Comparison of ENCODE assay signal across 14 mouse cellular contexts in genomic region chr14:57343057-57343750, GRCm38 (mm10). TPM values are rescaled to one million over a fixed set of nuclear protein-coding genes. Genes with fewer than 3 reads are reported as not detected.
DNase-seq lines count a peak whose midpoint lies in the region; ATAC-seq and TF ChIP-seq lines count a peak whose summit lies in the region.
"Had no signal": no experiment of that assay in that cellular context is flagged by ENCODE, and none has a peak within 500 bp of the region (broad histone marks: within the 10 kb centered on the region; RNA-seq: fewer than 3 reads in every experiment).

No protein-coding gene starts in this region.

- peak; percentile 43 for ATAC-seq in forebrain, embryonic 16.5 days
- no peak for ATAC-seq in hindbrain, embryonic 11.5 days (ENCODE audit: low FRiP score)
- no peak for ATAC-seq in hindbrain, embryonic 16.5 days
- 0 out of 2 replicates have a peak, but pooled peaks have one; percentile 27 for ATAC-seq in kidney, embryonic 16.5 days (ENCODE audit: low FRiP score, low TSS enrichment)
- ATAC-seq: forebrain, embryonic 15.5 days had no signal

- H3K9ac ChIP-seq in forebrain, embryonic 16.5 days (replicated peaks; ENCODE audit: low read depth, low read length) = no peak overlapping the region
- no peak overlapping the region for H3K9ac ChIP-seq in hindbrain, embryonic 11.5 days (ENCODE audit: low read depth, low read length)
- H3K9ac ChIP-seq in hindbrain, embryonic 16.5 days (ENCODE audit: low read depth, low read length) = no peak overlapping the region
- H3K9ac ChIP-seq in kidney, embryonic 16.5 days (replicated peaks; ENCODE audit: low read length) = no peak overlapping the region
- H3K9ac ChIP-seq: embryonic facial prominence, embryonic 13.5 days; forebrain, embryonic 15.5 days; liver, embryonic 15.5 days had no signal

- no peaks in the 10 kb centered on the region for H3K4me1 ChIP-seq in forebrain, embryonic 16.5 days (replicated peaks; ENCODE audit: control insufficient read depth, insufficient read depth, low read length)
- H3K4me1 ChIP-seq in forebrain, embryonic 10.5 days = peaks cover 24% of the 10 kb centered on the region
- no peaks in the 10 kb centered on the region; the same call in 1 of the 2 replicates for H3K4me1 ChIP-seq in hindbrain, embryonic 11.5 days (replicated peaks; ENCODE audit: control insufficient read depth, insufficient read depth, low read length)
- H3K4me1 ChIP-seq in hindbrain, embryonic 16.5 days (ENCODE audit: control insufficient read depth, insufficient read depth, low read depth, low read length) = peaks cover 3% of the 10 kb centered on the region; the same call in 1 of the 2 replicates
- peaks cover 29% of the 10 kb centered on the region for H3K4me1 ChIP-seq in kidney, embryonic 16.5 days (ENCODE audit: insufficient read depth, low read length)
- H3K4me1 ChIP-seq in thymus, adult 2 months (replicated peaks; ENCODE audit: control insufficient read depth, insufficient read depth, low read length) = no peaks in the 10 kb centered on the region
- H3K4me1 ChIP-seq: forebrain, embryonic 15.5 days had no signal

- H3K27me3 ChIP-seq in forebrain, embryonic 16.5 days (replicated peaks; ENCODE audit: control insufficient read depth, insufficient read depth, low read length) = no peaks in the 10 kb centered on the region
- 0 out of 2 replicates have a peak, but pooled peaks cover 5% of the 10 kb centered on the region for H3K27me3 ChIP-seq in forebrain, embryonic 10.5 days (ENCODE audit: poor library complexity, severe bottlenecking)
- no peaks in the 10 kb centered on the region for H3K27me3 ChIP-seq in hindbrain, embryonic 11.5 days (ENCODE audit: control insufficient read depth, insufficient read depth, low read length)
- no peaks in the 10 kb centered on the region for H3K27me3 ChIP-seq in hindbrain, embryonic 16.5 days (replicated peaks; ENCODE audit: control insufficient read depth, insufficient read depth, low read length)
- no peaks in the 10 kb centered on the region for H3K27me3 ChIP-seq in kidney, embryonic 16.5 days (ENCODE audit: insufficient read depth, low read length)
- H3K27me3 ChIP-seq in thymus, adult 2 months (ENCODE audit: control insufficient read depth, insufficient read depth, low read length) = no peaks in the 10 kb centered on the region
- H3K27me3 ChIP-seq: embryonic facial prominence, embryonic 13.5 days; forebrain, embryonic 15.5 days; liver, embryonic 15.5 days had no signal

- H3K27ac ChIP-seq in forebrain, embryonic 16.5 days (ENCODE audit: low read length) = no peak overlapping the region
- H3K27ac ChIP-seq in forebrain, embryonic 10.5 days = no peak overlapping the region
- H3K27ac ChIP-seq in hindbrain, embryonic 11.5 days (ENCODE audit: low read depth, low read length) = no peak overlapping the region
- no peak overlapping the region for H3K27ac ChIP-seq in hindbrain, embryonic 16.5 days (ENCODE audit: low read depth, low read length)
- peak overlapping the region; percentile 30; the same call in 1 of the 2 replicates for H3K27ac ChIP-seq in kidney, embryonic 16.5 days (ENCODE audit: low read length)
- H3K27ac ChIP-seq in thymus, adult 2 months (ENCODE audit: control insufficient read depth, insufficient read depth, low read length) = no peak overlapping the region
- H3K27ac ChIP-seq: embryonic facial prominence, embryonic 13.5 days; forebrain, embryonic 15.5 days; layer of hippocampus, adult 2 months; liver, embryonic 15.5 days had no signal

- DNase-seq in forebrain, embryonic 10.5 days (ENCODE audit: extremely low spot score, low spot score) = no peak
- DNase-seq in hindbrain, embryonic 11.5 days (ENCODE audit: low spot score) = peak; percentile 38
- DNase-seq in R1 (ENCODE audit: low read depth, low spot score) = peak; percentile 29
- no peak for DNase-seq in thymus, adult 2 months
- DNase-seq in layer of hippocampus, adult 8-10 months (ENCODE audit: low spot score in 2 of 2) = no peak
- DNase-seq: cerebellum, adult 9-10 months; lung, postnatal 4 days had no signal

- no peak for TF ChIP-seq CTCF in thymus, adult 2 months (IDR thresholded peaks at IDR 0.05; ENCODE audit: borderline replicate concordance, control insufficient read depth, extremely low read depth, insufficient read depth, low read length, poor library complexity)

- H3K36me3 ChIP-seq in forebrain, embryonic 16.5 days (ENCODE audit: control insufficient read depth, insufficient read depth) = no peaks in the 10 kb centered on the region
- no peaks in the 10 kb centered on the region for H3K36me3 ChIP-seq in forebrain, embryonic 10.5 days (replicated peaks)
- H3K36me3 ChIP-seq in hindbrain, embryonic 11.5 days (ENCODE audit: control insufficient read depth, insufficient read depth, low read length) = no peaks in the 10 kb centered on the region
- H3K36me3 ChIP-seq in hindbrain, embryonic 16.5 days (ENCODE audit: control insufficient read depth, insufficient read depth, low read length) = no peaks in the 10 kb centered on the region
- no peaks in the 10 kb centered on the region for H3K36me3 ChIP-seq in kidney, embryonic 16.5 days (ENCODE audit: insufficient read depth, low read length)
- no peaks in the 10 kb centered on the region for H3K36me3 ChIP-seq in thymus, adult 2 months (ENCODE audit: control insufficient read depth, insufficient read depth, low read length)
- H3K36me3 ChIP-seq: embryonic facial prominence, embryonic 13.5 days; forebrain, embryonic 15.5 days; liver, embryonic 15.5 days had no signal

- H3K9me3 ChIP-seq in forebrain, embryonic 16.5 days (ENCODE audit: control insufficient read depth, low read length) = no peaks in the 10 kb centered on the region
- no peaks in the 10 kb centered on the region for H3K9me3 ChIP-seq in forebrain, embryonic 10.5 days
- no peaks in the 10 kb centered on the region; the same call in 1 of the 2 replicates for H3K9me3 ChIP-seq in hindbrain, embryonic 11.5 days (ENCODE audit: control insufficient read depth, low read length)
- no peaks in the 10 kb centered on the region for H3K9me3 ChIP-seq in hindbrain, embryonic 16.5 days (ENCODE audit: control insufficient read depth, low read length)
- no peaks in the 10 kb centered on the region; the same call in 1 of the 2 replicates for H3K9me3 ChIP-seq in kidney, embryonic 16.5 days (ENCODE audit: low read length)
- H3K9me3 ChIP-seq: embryonic facial prominence, embryonic 13.5 days; forebrain, embryonic 15.5 days; liver, embryonic 15.5 days had no signal

- H3K4me2 ChIP-seq in forebrain, embryonic 16.5 days (ENCODE audit: low read length) = no peak overlapping the region
- no peak overlapping the region for H3K4me2 ChIP-seq in hindbrain, embryonic 11.5 days (replicated peaks; ENCODE audit: low read depth, low read length)
- no peak overlapping the region for H3K4me2 ChIP-seq in hindbrain, embryonic 16.5 days (ENCODE audit: low read length)
- no peak overlapping the region for H3K4me2 ChIP-seq in kidney, embryonic 16.5 days (replicated peaks; ENCODE audit: low read depth, low read length)
- H3K4me2 ChIP-seq: embryonic facial prominence, embryonic 13.5 days; forebrain, embryonic 15.5 days; liver, embryonic 15.5 days had no signal

- TF ChIP-seq POLR2A in thymus, adult 2 months (IDR thresholded peaks at IDR 0.05; ENCODE audit: control insufficient read depth, extremely low read depth, insufficient read depth, low read length, poor library complexity) = no peak

- H3K4me3 ChIP-seq in forebrain, embryonic 16.5 days (replicated peaks; ENCODE audit: low read length) = no peak overlapping the region
- H3K4me3 ChIP-seq in forebrain, embryonic 10.5 days = no peak overlapping the region
- H3K4me3 ChIP-seq in hindbrain, embryonic 11.5 days (ENCODE audit: low read depth, low read length) = no peak overlapping the region
- no peak overlapping the region for H3K4me3 ChIP-seq in hindbrain, embryonic 16.5 days (ENCODE audit: low read length)
- no peak overlapping the region for H3K4me3 ChIP-seq in kidney, embryonic 16.5 days (ENCODE audit: low read length)
- no peak overlapping the region for H3K4me3 ChIP-seq in thymus, adult 2 months (ENCODE audit: control insufficient read depth, insufficient read depth, low read length)
- H3K4me3 ChIP-seq: embryonic facial prominence, embryonic 13.5 days; forebrain, embryonic 15.5 days; layer of hippocampus, adult 2 months; liver, embryonic 15.5 days had no signal

- WGBS in forebrain, embryonic 16.5 days = 39% methylated on average over 15 of the region's 15 CpGs
- 57% methylated on average over 15 of the region's 15 CpGs for WGBS in forebrain, embryonic 10.5 days
- 33% methylated on average over 15 of the region's 15 CpGs for WGBS in hindbrain, embryonic 11.5 days
- 30% methylated on average over 15 of the region's 15 CpGs for WGBS in hindbrain, embryonic 16.5 days
- WGBS in kidney, embryonic 16.5 days = 51% methylated on average over 15 of the region's 15 CpGs
- 94% methylated on average over 15 of the region's 15 CpGs for WGBS in thymus, adult 2 months

RNA-seq across cellular contexts. Expression of gene Cryl1, which starts 55.1 kb away (rescaled TPM):
- 8.4 TPM in 2 replicates for polyA plus RNA-seq in forebrain, embryonic 16.5 days (2015; fragmentation: Nextera tagmentation; extraction: Ambion mirVana)
- polyA plus RNA-seq in forebrain, embryonic 10.5 days (2016; fragmentation: Nextera tagmentation; extraction: Ambion mirVana) = 5.5 and 6.2 TPM in 2 replicates
- 8.8 and 9.9 TPM in 2 replicates for polyA plus RNA-seq in hindbrain, embryonic 11.5 days (2014; fragmentation: Nextera tagmentation; extraction: Ambion mirVana)
- polyA plus RNA-seq in hindbrain, embryonic 16.5 days (2015; fragmentation: Nextera tagmentation; extraction: Ambion mirVana) = 13.2 and 15.4 TPM in 2 replicates
- 41.4 and 49.7 TPM in 2 replicates for polyA plus RNA-seq in kidney, embryonic 16.5 days (2015; fragmentation: Nextera tagmentation; extraction: Ambion mirVana)
- polyA plus RNA-seq in thymus, adult 2 months (2012; rRNA removed) = 33.3 and 40.1 TPM in 2 replicates
- total RNA-seq in layer of hippocampus, adult 8-10 months (2022) = 10 to 100 TPM; 17.8 to 26.3 (median 21.5) TPM

Comparison
In these comparisons a context has a peak if more than half of its experiments do, and no peak if none do; other contexts are left out.
1. ATAC-seq: peak in forebrain, embryonic 16.5 days (single experiment) and kidney, embryonic 16.5 days (single experiment); none in hindbrain, embryonic 11.5 days (single experiment) and hindbrain, embryonic 16.5 days (single experiment).
2. DNase-seq: peak in hindbrain, embryonic 11.5 days (single experiment) and R1 (single experiment); none in forebrain, embryonic 10.5 days (single experiment), thymus, adult 2 months (single experiment) and layer of hippocampus, adult 8-10 months (0 of 2).